Mouse (Mus musculus): ENCODE measurements around the gene Ndufab1.

The Ndufab1 gene

DNA sequence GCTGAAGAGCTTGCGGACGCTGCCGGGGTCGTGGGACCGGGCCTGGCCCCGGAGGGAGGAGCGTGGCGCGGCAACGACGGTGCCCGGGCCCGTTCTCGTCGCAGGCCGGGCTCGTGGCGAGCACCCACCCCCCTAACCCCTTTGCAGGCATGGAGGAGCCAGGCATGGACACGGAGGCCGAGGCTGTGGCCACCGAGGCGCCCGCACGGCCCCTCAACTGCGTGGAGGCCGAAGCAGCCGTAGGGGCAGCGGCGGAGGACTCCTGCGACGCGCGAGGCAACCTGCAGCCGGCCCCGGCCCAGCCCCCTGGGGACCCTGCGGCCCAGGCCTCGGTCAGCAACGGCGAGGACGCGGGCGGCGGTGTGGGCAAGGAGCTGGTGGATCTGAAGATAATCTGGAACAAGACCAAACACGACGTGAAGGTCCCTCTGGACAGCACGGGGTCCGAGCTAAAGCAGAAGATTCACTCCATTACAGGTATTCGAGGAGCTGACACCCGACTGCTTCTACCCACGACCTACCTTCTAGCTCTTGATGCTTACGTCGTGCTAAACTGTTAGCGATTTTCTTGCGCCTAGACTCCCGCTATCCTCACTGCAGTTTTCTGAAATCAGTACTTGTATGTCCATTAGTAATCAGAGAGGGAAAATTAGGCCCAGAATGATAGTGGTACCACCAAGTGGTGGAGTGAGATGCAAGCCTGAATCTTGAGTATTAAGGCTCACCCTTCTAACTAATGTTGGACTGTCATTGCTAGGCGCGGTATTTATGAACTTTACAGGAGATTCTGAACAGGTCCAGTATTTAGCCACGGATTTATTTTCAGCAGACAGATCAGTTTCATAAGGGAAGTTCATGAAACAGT lies 33.9 kb downstream of the Ndufab1 start:
- DNase-seq (ENCODE audit: low read depth, low spot score) = peak; percentile 30

DNA sequence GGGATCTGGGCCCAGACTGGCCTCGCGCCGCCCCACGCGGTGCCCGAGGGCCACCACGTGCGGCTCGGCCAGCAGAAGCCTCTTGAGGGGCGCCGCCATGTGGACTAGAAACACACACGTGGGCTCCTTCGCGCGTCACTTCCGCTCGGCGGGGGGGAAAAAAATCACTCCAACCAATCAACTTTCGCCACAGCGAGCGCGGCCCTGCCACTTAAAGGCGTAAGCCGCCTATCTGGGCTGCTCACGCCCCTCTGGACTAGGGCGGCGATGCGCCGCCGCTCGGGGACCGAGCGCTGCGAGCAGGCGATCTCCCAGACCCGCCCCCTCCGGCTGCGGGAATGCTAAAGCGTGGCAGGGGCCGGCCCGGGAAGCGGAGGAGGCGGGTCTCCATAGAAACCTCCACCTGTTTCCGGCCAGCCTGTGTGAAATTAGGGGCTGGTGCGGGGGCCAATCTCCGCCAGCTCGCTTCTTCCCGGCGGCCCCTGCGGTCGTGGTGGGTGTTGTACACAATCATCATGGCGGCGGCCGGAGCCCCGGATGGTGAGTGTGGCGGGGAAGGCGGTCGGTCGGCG lies 34.7 kb downstream of the Ndufab1 start, which contains the start of the genes Ubfd1 and Ears2:
Gene Ubfd1 (plus strand): TSS at position 231 of the 572 bp plus-strand sequence.
Gene Ears2 (minus strand): TSS at position 319 of the 572 bp plus-strand sequence.
- peak; percentile 94 for DNase-seq (ENCODE audit: low read depth, low spot score)

DNA sequence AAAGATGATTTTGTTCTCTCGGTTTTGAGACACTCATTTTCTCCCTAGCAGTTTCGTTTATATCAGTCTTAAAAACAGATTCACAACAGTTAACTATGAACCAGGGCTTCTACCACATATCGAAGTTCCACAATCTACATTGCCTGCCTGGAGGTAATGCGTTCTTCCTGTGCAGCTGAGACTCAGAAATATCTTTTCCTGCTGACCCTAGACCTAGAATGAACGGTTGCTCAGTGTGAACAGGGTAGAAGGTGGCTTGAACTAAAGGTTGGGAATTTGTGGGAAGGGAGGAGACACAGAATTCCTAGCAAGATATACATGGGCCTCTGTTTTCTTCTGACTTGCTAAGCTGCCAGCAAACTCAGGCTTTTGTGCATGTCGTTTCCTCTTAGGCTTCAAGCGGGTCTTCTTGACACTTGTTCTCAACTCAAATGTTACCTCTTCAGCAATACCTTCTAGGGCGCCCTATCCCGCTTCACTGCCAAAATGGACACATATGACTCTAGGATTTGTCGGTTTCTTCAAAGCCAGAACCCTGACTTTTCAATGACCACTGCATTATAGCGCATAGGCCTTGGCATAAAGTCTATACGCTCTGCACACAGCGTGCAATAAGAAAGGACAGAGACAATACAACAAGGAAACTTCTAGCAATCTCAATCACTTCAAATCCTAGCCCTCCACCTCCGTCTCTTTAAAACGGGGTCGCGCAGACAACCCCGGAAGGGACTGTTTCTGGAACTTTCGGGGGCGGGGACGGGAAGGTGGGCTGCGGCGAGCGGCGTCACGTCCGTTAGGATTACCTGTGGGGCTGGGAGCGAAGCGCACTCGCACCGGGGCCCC lies 35.4 kb downstream of the Ndufab1 start:
- DNase-seq (ENCODE audit: low read depth, low spot score) = no peak

- no peak for DNase-seq (ENCODE audit: low read depth, low spot score)
These were observed 36.0 kb downstream of the Ndufab1 start for GRCm38 (mm10) chr7:122065656-122066055.

DNA sequence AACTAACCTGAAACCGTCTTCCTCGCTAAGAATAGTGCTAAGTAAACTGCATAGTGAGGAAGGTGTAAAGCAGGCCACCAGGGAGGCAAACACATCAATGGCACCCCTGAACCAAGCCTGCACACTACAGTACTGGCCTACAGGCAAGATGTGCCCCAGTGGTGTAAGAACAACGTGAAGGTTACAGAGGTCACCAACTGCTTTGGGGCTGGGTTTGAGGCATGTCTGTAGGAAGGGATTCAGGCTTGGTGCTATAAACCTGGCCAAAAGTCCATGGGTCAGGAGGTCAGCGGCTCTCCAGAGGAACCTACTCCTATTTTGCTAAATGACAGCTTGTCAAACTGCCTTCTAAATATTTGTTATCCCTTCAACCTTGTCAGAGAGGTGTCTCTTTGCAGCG lies 45.1 kb downstream of the Ndufab1 start:
- DNase-seq (ENCODE audit: low read depth, low spot score) = no peak

GRCm38 (mm10) chr7:122050834-122051233 lies 50.9 kb downstream of the Ndufab1 start:
- DNase-seq (ENCODE audit: low read depth, low spot score) = no peak

DNA sequence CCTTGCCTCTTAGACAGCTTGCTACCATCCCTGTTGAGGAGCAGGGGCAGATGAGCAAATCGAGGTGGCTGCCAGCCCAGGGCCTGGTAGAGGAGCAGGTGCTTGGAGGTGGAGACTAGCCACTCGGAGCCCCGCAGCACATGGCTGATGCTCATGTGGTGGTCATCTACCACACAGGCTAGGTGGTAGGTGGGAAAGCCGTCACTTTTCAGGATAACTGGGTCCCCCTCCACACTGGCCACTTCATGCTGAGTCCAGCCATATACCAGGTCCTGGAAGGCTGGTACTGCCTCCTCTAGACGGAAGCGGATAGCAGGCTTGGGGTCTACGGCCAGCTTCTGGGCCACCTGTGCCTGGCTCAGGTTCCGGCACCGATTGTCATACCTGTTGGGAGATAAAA lies 53.5 kb downstream of the Ndufab1 start:
- no peak for DNase-seq (ENCODE audit: low read depth, low spot score)

DNA sequence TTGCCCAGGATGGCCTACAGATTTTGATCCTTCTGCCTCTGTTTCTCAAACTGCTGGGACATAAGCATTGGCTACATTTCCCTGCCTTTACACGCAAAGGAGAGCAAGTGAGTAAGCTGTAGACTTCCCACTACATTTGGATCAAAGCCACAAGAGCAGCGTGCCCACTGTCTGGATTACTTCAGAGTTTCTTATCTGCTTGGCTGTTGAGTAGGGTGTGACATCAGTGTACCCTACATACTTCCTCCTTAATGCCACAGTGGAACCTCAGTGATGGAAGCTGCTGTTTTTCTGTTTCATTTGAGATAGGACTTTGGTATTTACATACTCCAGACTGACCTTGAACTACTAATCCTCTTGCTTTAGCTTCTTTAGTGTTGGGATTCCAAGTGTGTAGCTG lies 54.9 kb downstream of the Ndufab1 start:
- DNase-seq (ENCODE audit: low read depth, low spot score) = no peak

- no peak for DNase-seq (ENCODE audit: low read depth, low spot score)
These were observed 56.0 kb downstream of the Ndufab1 start for GRCm38 (mm10) chr7:122045711-122046110.

GRCm38 (mm10) chr7:122045181-122045634 lies 56.5 kb downstream of the Ndufab1 start:
- no peak for DNase-seq (ENCODE audit: low read depth, low spot score)

- no peak for DNase-seq (ENCODE audit: low read depth, low spot score)
These were observed 57.6 kb downstream of the Ndufab1 start for GRCm38 (mm10) chr7:122044106-122044505.

All from CD4-positive, CD25-positive, alpha-beta regulatory T cell, adult 2 months (primary cell).